Mouse (Mus musculus): ENCODE results near the gene Hdac1. TPM values are rescaled to one million over a fixed set of nuclear protein-coding genes. Genes with fewer than 3 reads are reported as not detected.

Gene Hdac1
- polyA plus RNA-seq (2012; rRNA removed) = 35.4 and 41.6 TPM in 2 replicates

DNA sequence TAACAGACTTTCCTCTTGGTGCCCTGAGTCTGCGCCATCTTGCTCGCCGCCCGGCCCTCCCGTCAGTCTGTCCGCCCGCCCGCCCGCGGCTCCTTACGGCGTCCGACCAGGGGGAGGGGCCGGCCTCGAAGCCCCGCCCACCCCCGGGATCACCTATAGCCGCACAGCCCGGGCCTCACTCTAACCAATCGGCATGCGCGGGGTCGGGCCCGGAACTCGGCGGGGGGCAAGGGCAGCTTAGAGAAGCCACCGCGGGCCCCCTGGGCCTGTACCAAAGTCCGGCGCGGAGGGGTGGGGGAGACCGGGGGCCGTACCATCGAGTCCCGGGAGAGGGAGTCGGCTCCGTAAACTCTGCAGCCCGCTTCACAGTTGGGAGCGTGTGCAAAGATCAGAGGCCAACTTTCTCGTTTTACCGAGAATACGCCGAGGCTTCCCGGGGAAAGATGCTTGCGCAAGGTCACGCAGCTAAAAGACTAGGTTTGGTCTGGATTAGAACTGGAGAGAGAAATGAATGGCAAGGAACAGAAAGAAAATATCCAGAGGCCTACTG is at the start of gene Hdac1:
TSS of gene Hdac1 (minus strand) at position 122 of the 550 bp plus-strand sequence.
- Histone ChIP-seq H3K27me3 (replicated peaks; ENCODE audit: control insufficient read depth, insufficient read depth, low read length) (no peaks in the 10 kb centered on the region), H3K4me3 (ENCODE audit: insufficient read depth, low read depth, low read length) (peak within 1 kb of the TSS; percentile 97), H3K4me1 (ENCODE audit: control insufficient read depth, insufficient read depth, low read length) (peaks cover 10% of the 10 kb centered on the region; the same call in 1 of the 2 replicates), H3K36me3 (ENCODE audit: control insufficient read depth, insufficient read depth, low read length) (no peaks in the 10 kb centered on the region), H3K27ac (ENCODE audit: insufficient read depth, low read depth, low read length) (peak within 1 kb of the TSS; percentile 51)
- TF ChIP-seq CTCF (conservative IDR thresholded peaks at IDR 0.05; ENCODE audit: insufficient read depth, insufficient read length, low read depth, low read length) (no peak), POLR2A (IDR thresholded peaks at IDR 0.05; ENCODE audit: low read depth, low read length) (peak; percentile 62)
- peak; percentile 99 for DNase-seq
- WGBS = under 1% methylated on average over 46 of the region's 46 CpGs

DNA sequence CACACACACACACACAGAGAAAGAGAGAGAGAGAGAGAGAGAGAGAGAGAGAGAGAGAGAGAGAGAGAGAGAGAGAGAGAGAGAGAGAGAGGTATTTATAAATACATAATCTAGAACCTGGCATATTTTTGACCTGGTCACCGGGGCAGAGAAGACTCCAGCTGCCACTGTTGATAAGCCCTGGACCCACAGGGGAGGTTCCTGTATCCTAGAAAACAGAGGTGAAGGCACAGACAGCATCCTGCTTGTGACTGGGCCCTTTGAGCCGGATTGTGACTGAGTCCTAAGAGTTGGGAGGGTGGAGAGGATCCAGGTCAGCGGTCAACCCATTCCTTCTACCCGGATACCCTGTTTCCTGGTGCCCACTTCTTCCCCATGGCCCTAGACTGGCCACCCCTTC is 46.4 kb upstream of the Hdac1 start:
- WGBS = 67% methylated on average over 4 of the region's 4 CpGs
- no peaks in the 10 kb centered on the region for H3K27me3 ChIP-seq (replicated peaks; ENCODE audit: control insufficient read depth, insufficient read depth, low read length)
- peaks cover 3% of the 10 kb centered on the region; the same call in 1 of the 2 replicates for H3K4me1 ChIP-seq (ENCODE audit: control insufficient read depth, insufficient read depth, low read length)
- H3K27ac ChIP-seq (ENCODE audit: insufficient read depth, low read depth, low read length) = no peak overlapping the region
- H3K4me3 ChIP-seq (ENCODE audit: insufficient read depth, low read depth, low read length) = no peak overlapping the region
- no peak for DNase-seq
- H3K36me3 ChIP-seq (ENCODE audit: control insufficient read depth, insufficient read depth, low read length) = peaks cover 4% of the 10 kb centered on the region
- TF ChIP-seq POLR2A (IDR thresholded peaks at IDR 0.05; ENCODE audit: low read depth, low read length) (no peak), CTCF (conservative IDR thresholded peaks at IDR 0.05; ENCODE audit: insufficient read depth, insufficient read length, low read depth, low read length) (no peak)

GRCm38 (mm10) chr4:129586943-129587342 is 44.4 kb upstream of the Hdac1 start:
- Histone ChIP-seq H3K27ac (ENCODE audit: insufficient read depth, low read depth, low read length) (peak overlapping the region; percentile 34; the same call in 1 of the 2 replicates), H3K4me1 (ENCODE audit: control insufficient read depth, insufficient read depth, low read length) (peaks cover 3% of the 10 kb centered on the region; the same call in 1 of the 2 replicates), H3K4me3 (ENCODE audit: insufficient read depth, low read depth, low read length) (no peak overlapping the region), H3K27me3 (replicated peaks; ENCODE audit: control insufficient read depth, insufficient read depth, low read length) (no peaks in the 10 kb centered on the region), H3K36me3 (ENCODE audit: control insufficient read depth, insufficient read depth, low read length) (no peaks in the 10 kb centered on the region)
- WGBS = 31% methylated on average over 1 of the region's 1 CpGs
- peak; percentile 80 for DNase-seq
- no peak for TF ChIP-seq POLR2A (IDR thresholded peaks at IDR 0.05; ENCODE audit: low read depth, low read length)
- no peak for TF ChIP-seq CTCF (conservative IDR thresholded peaks at IDR 0.05; ENCODE audit: insufficient read depth, insufficient read length, low read depth, low read length)

GRCm38 (mm10) chr4:129585773-129586172 is 43.3 kb upstream of the Hdac1 start:
- Histone ChIP-seq H3K4me3 (ENCODE audit: insufficient read depth, low read depth, low read length) (no peak overlapping the region), H3K36me3 (ENCODE audit: control insufficient read depth, insufficient read depth, low read length) (no peaks in the 10 kb centered on the region), H3K27ac (ENCODE audit: insufficient read depth, low read depth, low read length) (no peak overlapping the region), H3K4me1 (ENCODE audit: control insufficient read depth, insufficient read depth, low read length) (peaks cover 3% of the 10 kb centered on the region; the same call in 1 of the 2 replicates), H3K27me3 (replicated peaks; ENCODE audit: control insufficient read depth, insufficient read depth, low read length) (no peaks in the 10 kb centered on the region)
- TF ChIP-seq POLR2A (IDR thresholded peaks at IDR 0.05; ENCODE audit: low read depth, low read length) (no peak), CTCF (conservative IDR thresholded peaks at IDR 0.05; ENCODE audit: insufficient read depth, insufficient read length, low read depth, low read length) (no peak)
- WGBS = 78% methylated on average over 9 of the region's 9 CpGs
- no peak for DNase-seq

DNA sequence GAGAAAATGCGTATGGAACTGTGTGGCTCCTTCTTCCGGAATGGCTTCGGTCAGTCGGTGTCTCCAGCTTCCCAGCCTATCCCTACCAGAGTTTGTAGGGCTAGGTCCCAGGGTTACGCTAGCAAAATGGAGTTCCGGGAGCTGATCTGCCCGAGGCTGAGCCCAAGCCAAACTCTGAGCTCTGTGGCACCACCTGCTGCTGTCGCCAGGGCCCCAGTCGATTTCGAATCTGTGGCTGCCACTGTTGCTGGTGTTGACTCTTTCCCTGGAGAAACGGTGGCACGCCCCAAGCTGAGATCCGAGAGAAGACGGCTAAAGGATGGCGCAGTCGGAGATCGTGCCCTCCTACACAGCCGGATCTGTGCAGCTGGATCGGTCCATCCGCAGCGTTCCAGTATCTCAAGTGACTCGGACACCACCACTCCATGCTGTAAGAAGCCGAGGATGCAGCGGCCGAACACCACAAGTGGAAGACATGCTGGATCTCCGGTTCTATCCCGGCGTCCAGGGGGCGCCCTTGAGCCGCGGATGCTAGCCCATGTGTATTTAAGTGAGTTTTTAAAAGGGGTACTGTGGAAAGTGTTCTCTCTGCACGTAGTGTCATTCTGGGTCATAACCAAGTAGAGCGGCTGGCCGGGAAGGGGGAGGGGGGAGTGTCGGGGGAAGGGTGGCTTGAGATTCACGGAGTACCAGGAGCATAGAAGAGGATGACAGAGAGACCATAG is 42.5 kb upstream of the Hdac1 start:
- Histone ChIP-seq H3K4me3 (ENCODE audit: insufficient read depth, low read depth, low read length) (peak overlapping the region; percentile 66), H3K27me3 (replicated peaks; ENCODE audit: control insufficient read depth, insufficient read depth, low read length) (no peaks in the 10 kb centered on the region), H3K36me3 (ENCODE audit: control insufficient read depth, insufficient read depth, low read length) (no peaks in the 10 kb centered on the region), H3K27ac (ENCODE audit: insufficient read depth, low read depth, low read length) (peak overlapping the region; percentile 72), H3K4me1 (ENCODE audit: control insufficient read depth, insufficient read depth, low read length) (peaks cover 3% of the 10 kb centered on the region; the same call in 1 of the 2 replicates)
- peak; percentile 94 for DNase-seq
- TF ChIP-seq POLR2A (IDR thresholded peaks at IDR 0.05; ENCODE audit: low read depth, low read length) (no peak), CTCF (conservative IDR thresholded peaks at IDR 0.05; ENCODE audit: insufficient read depth, insufficient read length, low read depth, low read length) (peak; percentile 78)
- 2% methylated on average over 36 of the region's 36 CpGs for WGBS

- H3K4me1 ChIP-seq (ENCODE audit: control insufficient read depth, insufficient read depth, low read length) = peaks cover 3% of the 10 kb centered on the region; the same call in 1 of the 2 replicates
- no peak for DNase-seq
- TF ChIP-seq CTCF (conservative IDR thresholded peaks at IDR 0.05; ENCODE audit: insufficient read depth, insufficient read length, low read depth, low read length) = no peak
- no peak for TF ChIP-seq POLR2A (IDR thresholded peaks at IDR 0.05; ENCODE audit: low read depth, low read length)
- WGBS = 79% methylated on average over 1 of the region's 1 CpGs
- H3K27me3 ChIP-seq (replicated peaks; ENCODE audit: control insufficient read depth, insufficient read depth, low read length) = no peaks in the 10 kb centered on the region
- peak overlapping the region; percentile 72; the same call in 1 of the 2 replicates for H3K27ac ChIP-seq (ENCODE audit: insufficient read depth, low read depth, low read length)
- H3K4me3 ChIP-seq (ENCODE audit: insufficient read depth, low read depth, low read length) = no peak overlapping the region; the same call in 1 of the 2 replicates
- no peaks in the 10 kb centered on the region for H3K36me3 ChIP-seq (ENCODE audit: control insufficient read depth, insufficient read depth, low read length)
Observed at GRCm38 (mm10) chr4:129584370-129584769, 41.9 kb upstream of the Hdac1 start.

DNA sequence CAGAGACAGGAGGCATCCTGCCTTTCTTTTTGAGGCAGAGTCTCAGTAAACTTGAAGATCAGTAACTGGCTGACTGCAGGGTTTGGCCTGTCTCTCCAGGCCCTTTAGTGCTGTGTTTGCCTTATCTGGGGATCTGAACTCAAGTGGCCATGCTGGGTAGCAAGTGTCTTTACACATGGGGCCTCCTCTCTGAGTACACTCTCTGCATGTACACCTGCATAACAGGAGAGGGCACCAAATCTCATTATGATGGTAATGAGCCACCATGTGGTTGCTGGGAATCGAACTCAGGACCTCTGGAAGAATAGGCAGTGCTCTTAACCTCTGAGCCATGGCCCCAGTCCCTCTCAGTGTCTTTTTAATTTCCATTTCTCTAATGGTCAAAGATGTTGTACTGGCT is 39.7 kb upstream of the Hdac1 start:
- H3K27me3 ChIP-seq (replicated peaks; ENCODE audit: control insufficient read depth, insufficient read depth, low read length) = no peaks in the 10 kb centered on the region
- WGBS = 87% methylated on average over 1 of the region's 1 CpGs

More for the DNA sequence above, 39.7 kb upstream of the Hdac1 start:
- DNase-seq = no peak
- Histone ChIP-seq H3K4me3 (ENCODE audit: insufficient read depth, low read depth, low read length) (no peak overlapping the region), H3K4me1 (ENCODE audit: control insufficient read depth, insufficient read depth, low read length) (peaks cover 3% of the 10 kb centered on the region; the same call in 1 of the 2 replicates), H3K27ac (ENCODE audit: insufficient read depth, low read depth, low read length) (no peak overlapping the region), H3K36me3 (ENCODE audit: control insufficient read depth, insufficient read depth, low read length) (no peaks in the 10 kb centered on the region)
- TF ChIP-seq POLR2A (IDR thresholded peaks at IDR 0.05; ENCODE audit: low read depth, low read length) = no peak
- no peak for TF ChIP-seq CTCF (conservative IDR thresholded peaks at IDR 0.05; ENCODE audit: insufficient read depth, insufficient read length, low read depth, low read length)
